Mouse (Mus musculus) CD4-positive helper T cell, adult 2 months (primary cell): ENCODE results near the gene Gm47841.
A peak's percentile ranks its signal among the peaks of the same experiment; 100 is the strongest.

Experiments
- DNase-seq: peaks from one replicate; pipeline ENCODE4 v3.0.0-alpha.2; 2012; ENCODE audit warnings: low read depth, missing footprints, low spot score

Gm47841 gene

GRCm38 (mm10) chr15:101044531-101044930 lies 2.7 kb downstream of the Gm47841 start:
- no peak for DNase-seq

- DNase-seq = peak; percentile 38
Measured at GRCm38 (mm10) chr15:101042613-101043012, 4.6 kb downstream of the Gm47841 start.

- no peak for DNase-seq
Measured at GRCm38 (mm10) chr15:101041966-101042365, 5.2 kb downstream of the Gm47841 start.

- no peak for DNase-seq
Measured at GRCm38 (mm10) chr15:101039651-101040050, 7.5 kb downstream of the Gm47841 start.

GRCm38 (mm10) chr15:101028960-101029359 lies 18.2 kb downstream of the Gm47841 start:
- no peak for DNase-seq

GRCm38 (mm10) chr15:101011352-101011751 lies 35.8 kb downstream of the Gm47841 start:
- no peak for DNase-seq

- no peak for DNase-seq
Measured at GRCm38 (mm10) chr15:101008386-101009010, 38.7 kb downstream of the Gm47841 start.

GRCm38 (mm10) chr15:101007236-101007635 lies 40.0 kb downstream of the Gm47841 start:
- DNase-seq = peak; percentile 21

GRCm38 (mm10) chr15:101006251-101007040 lies 40.8 kb downstream of the Gm47841 start:
- DNase-seq = peak; percentile 25

- DNase-seq = no peak
Measured at GRCm38 (mm10) chr15:101005717-101006116, 41.5 kb downstream of the Gm47841 start.

GRCm38 (mm10) chr15:101004538-101004937 lies 42.7 kb downstream of the Gm47841 start:
- no peak for DNase-seq

- no peak for DNase-seq
Measured at GRCm38 (mm10) chr15:101002466-101002865, 44.7 kb downstream of the Gm47841 start.

- DNase-seq = no peak
Measured at GRCm38 (mm10) chr15:101001685-101002084, 45.5 kb downstream of the Gm47841 start.

- peak; percentile 58 for DNase-seq
Measured at GRCm38 (mm10) chr15:100997090-100997489, 50.1 kb downstream of the Gm47841 start.
